Mouse (Mus musculus) heart, embryonic 16.5 days (tissue): Measurements from ENCODE around the gene Pkp2. TPM values are rescaled to one million over a fixed set of nuclear protein-coding genes. Genes with fewer than 3 reads are reported as not detected.

Source experiments
- ATAC-seq: fragments of 200-750 bp; cut with Nextera tagmentation; replicated peaks from 2 replicates; pipeline ENCODE4 v1.8.0; 2017; ENCODE audit warnings: moderate number of reproducible peaks; ENCODE audit not compliant: insufficient read depth, low FRiP score; ENCODE audit errors: extremely low read depth
- H3K27ac ChIP-seq: fragments of 300-500 bp; sonication (generic); 2 replicates; pipeline ENCODE4 v1.5.1; 2014; ENCODE audit warnings: mild to moderate bottlenecking, low read length, control low read depth, moderate library complexity
- H3K27me3 ChIP-seq: fragments of 300-500 bp; sonication (generic); 2 replicates; pipeline ENCODE4 v1.6.1; 2014; ENCODE audit warnings: low read length, mixed read lengths; ENCODE audit not compliant: control insufficient read depth, insufficient read depth
- H3K36me3 ChIP-seq: fragments of 300-500 bp; sonication (generic); 2 replicates; pipeline ENCODE4 v1.6.1; 2014; ENCODE audit not compliant: control insufficient read depth, insufficient read depth
- H3K4me1 ChIP-seq: fragments of 300-500 bp; sonication (generic); 2 replicates; pipeline ENCODE4 v1.6.1; 2014; ENCODE audit warnings: low read length, mixed read lengths; ENCODE audit not compliant: control insufficient read depth, insufficient read depth
- H3K4me2 ChIP-seq: fragments of 300-500 bp; sonication (generic); 2 replicates; pipeline ENCODE4 v1.6.1; 2014; ENCODE audit warnings: low read depth, mild to moderate bottlenecking, control low read depth, low read length
- H3K4me3 ChIP-seq: fragments of 300-500 bp; sonication (generic); 2 replicates; pipeline ENCODE4 v1.5.1; 2014; ENCODE audit warnings: mild to moderate bottlenecking, control low read depth, low read length
- H3K9ac ChIP-seq: fragments of 300-500 bp; sonication (generic); 2 replicates; pipeline ENCODE4 v1.6.1; 2014; ENCODE audit warnings: low read length, control low read depth
- H3K9me3 ChIP-seq: fragments of 300-500 bp; sonication (generic); replicated peaks from 2 replicates; pipeline ENCODE4 v1.6.1; 2016; ENCODE audit warnings: low read length; ENCODE audit not compliant: control insufficient read depth
- WGBS: fragments of 180-500 bp; shearing (Covaris S2); extraction: QIAGEN DNeasy Blood & Tissue Kit; methylation state at CpG from one replicate; pipeline ENCODE4 v1.1.7; 2014; 5-methylcytosine and 5-hydroxymethylcytosine counted together
- polyA plus RNA-seq: library from polyadenylated mRNA; unstranded; fragments of >200 nt; fragmentation: Nextera tagmentation; extraction: Ambion mirVana; gene quantifications from 2 replicates; pipeline ENCODE4 v1.2.1, GENCODE M21; 2015

Pkp2 gene
- polyA plus RNA-seq, 1 experiment from 2014 or later = 116 TPM

DNA sequence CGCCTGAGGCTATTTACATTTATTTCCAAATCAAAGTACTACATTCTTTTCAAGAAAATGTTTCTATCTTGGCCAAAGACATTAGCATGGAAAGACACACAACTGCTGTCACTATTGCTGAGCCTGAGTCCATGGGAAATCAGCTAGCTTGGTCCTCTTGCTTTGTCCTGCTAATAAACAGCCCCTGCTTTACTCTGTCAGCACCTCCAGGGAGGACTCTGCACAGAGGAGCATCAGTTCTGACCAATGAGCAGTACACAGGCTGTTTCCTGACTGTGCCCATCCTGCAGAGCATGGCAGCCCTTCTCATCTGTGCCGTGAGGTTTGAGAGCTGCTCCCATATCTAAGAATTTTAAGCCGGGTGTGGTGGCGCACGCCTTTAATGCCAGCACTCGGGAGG lies 60.6 kb downstream of the Pkp2 start:
- peaks cover 24% of the 10 kb centered on the region for H3K36me3 ChIP-seq
- peaks cover 4% of the 10 kb centered on the region for H3K4me1 ChIP-seq
- H3K27ac ChIP-seq = no peak overlapping the region
- no peak overlapping the region for H3K4me2 ChIP-seq
- no peaks in the 10 kb centered on the region for H3K9me3 ChIP-seq
- H3K27me3 ChIP-seq = no peaks in the 10 kb centered on the region
- ATAC-seq = no peak
- WGBS = 82% methylated on average over 6 of the region's 6 CpGs
- no peak overlapping the region for H3K4me3 ChIP-seq
- no peak overlapping the region for H3K9ac ChIP-seq

- Histone ChIP-seq H3K27me3 (no peaks in the 10 kb centered on the region), H3K36me3 (peaks cover 9% of the 10 kb centered on the region), H3K4me3 (peak within 1 kb of the TSS; percentile 85), H3K9me3 (no peaks in the 10 kb centered on the region), H3K27ac (peak within 1 kb of the TSS; percentile 86), H3K9ac (peak within 1 kb of the TSS; percentile 88), H3K4me1 (peaks cover 10% of the 10 kb centered on the region), H3K4me2 (peak within 1 kb of the TSS; percentile 61)
- ATAC-seq = peak; percentile 99
- under 1% methylated on average over 49 of the region's 50 CpGs for WGBS
These were observed 89.4 kb downstream of the Pkp2 start, which contains the start of gene Yars2 for GRCm38 (mm10) chr16:16302369-16303137. Gene Yars2 (plus strand): TSS chr16:16302965.

- peak overlapping the region; percentile 61 for H3K4me2 ChIP-seq
- H3K27me3 ChIP-seq = no peaks in the 10 kb centered on the region
- peak overlapping the region; percentile 88 for H3K9ac ChIP-seq
- H3K9me3 ChIP-seq = no peaks in the 10 kb centered on the region
- ATAC-seq = peak; percentile 57
- peaks cover 10% of the 10 kb centered on the region for H3K4me1 ChIP-seq
- peak overlapping the region; percentile 86 for H3K27ac ChIP-seq
- H3K36me3 ChIP-seq = peaks cover 12% of the 10 kb centered on the region
- H3K4me3 ChIP-seq = peak overlapping the region; percentile 85
- WGBS = under 1% methylated on average over 61 of the region's 61 CpGs
These were observed 90.2 kb downstream of the Pkp2 start for GRCm38 (mm10) chr16:16303138-16303827.

DNA sequence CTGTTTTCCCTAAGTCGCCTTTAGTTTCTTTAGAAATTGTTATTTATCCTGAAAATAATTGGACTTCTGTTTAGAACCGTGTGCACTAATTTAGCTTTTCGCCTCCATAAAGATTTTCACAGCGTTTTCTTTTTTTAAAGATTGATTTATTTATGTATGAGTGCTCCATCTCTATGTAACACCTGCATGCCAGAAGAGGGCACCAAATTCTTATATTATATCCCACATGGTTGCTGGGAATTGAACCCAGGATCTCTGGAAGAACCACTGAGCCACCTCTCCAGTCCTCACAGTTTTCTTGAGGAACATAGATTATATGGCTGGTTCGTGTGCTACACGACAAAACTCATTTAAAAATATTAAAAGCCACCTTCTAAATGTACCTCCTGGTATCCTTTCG lies 90.8 kb downstream of the Pkp2 start:
- Histone ChIP-seq H3K9me3 (no peaks in the 10 kb centered on the region), H3K9ac (peak overlapping the region; percentile 88), H3K36me3 (peaks cover 12% of the 10 kb centered on the region), H3K4me3 (peak overlapping the region; percentile 85), H3K4me2 (peak overlapping the region; percentile 61), H3K4me1 (peaks cover 10% of the 10 kb centered on the region), H3K27ac (no peak overlapping the region; the same call in 1 of the 2 replicates), H3K27me3 (no peaks in the 10 kb centered on the region)
- WGBS = 18% methylated on average over 7 of the region's 7 CpGs
- ATAC-seq = no peak

GRCm38 (mm10) chr16:16311319-16311718 lies 98.2 kb downstream of the Pkp2 start:
- H3K4me2 ChIP-seq = no peak overlapping the region
- WGBS = 85% methylated on average over 5 of the region's 5 CpGs
- no peak overlapping the region for H3K4me3 ChIP-seq
- H3K27me3 ChIP-seq = no peaks in the 10 kb centered on the region
- H3K4me1 ChIP-seq = no peaks in the 10 kb centered on the region
- peaks cover 37% of the 10 kb centered on the region for H3K36me3 ChIP-seq
- no peaks in the 10 kb centered on the region for H3K9me3 ChIP-seq
- no peak overlapping the region for H3K27ac ChIP-seq
- no peak for ATAC-seq
- H3K9ac ChIP-seq = no peak overlapping the region

Other genes with a start within 250 kb of the Pkp2 start
- 38.9 and 41.5 TPM in 2 replicates for gene Yars2, start 89.6 kb downstream of the Pkp2 start, polyA plus RNA-seq
- gene Dnm1l, start 145.6 kb downstream of the Pkp2 start, polyA plus RNA-seq = 65.8 TPM in 2 replicates